Mouse (Mus musculus): ENCODE measurements at regions not wholly inside any gene's neighbourhood (a gene's known extent, or its start where the extent isn't known, plus 50 kb on each side); places are given as distances from the start of the nearest gene placed in this dataset.

GRCm38 (mm10) chr12:106607655-106608337, 597.8 kb downstream of the Vrk1 start:
- no peak for TF ChIP-seq CTCF (IDR thresholded peaks at IDR 0.05)
- CTCF ChIA-PET: no interaction called here
- DNase-seq (ENCODE audit: low read depth, low spot score) (no peak), ATAC-seq (no peak)
- POLR2A ChIA-PET: no interaction called here
- no peaks in the 10 kb centered on the region for H3K27me3 ChIP-seq
- in situ Hi-C loops (cut with MboI; ENCODE audit: low pct_unique_long_range_greater_than_20kb): no loop called here

- in situ Hi-C loops (cut with MboI; ENCODE audit: low pct_unique_long_range_greater_than_20kb): no loop called here
- CTCF ChIA-PET: no interaction called here
These were observed 608.7 kb downstream of the Vrk1 start for GRCm38 (mm10) chr12:106618684-106619083.

GRCm38 (mm10) chr12:106626786-106627185, 616.8 kb downstream of the Vrk1 start:
- TF ChIP-seq CTCF (IDR thresholded peaks at IDR 0.05): no peak
- CTCF ChIA-PET: no interaction called here
- no peak for ATAC-seq
- no peak for DNase-seq (ENCODE audit: low read depth, low spot score)
- in situ Hi-C loops (cut with MboI; ENCODE audit: low pct_unique_long_range_greater_than_20kb): no loop called here
- no peaks in the 10 kb centered on the region for H3K27me3 ChIP-seq
- POLR2A ChIA-PET: no interaction called here

More at GRCm38 (mm10) chr12:106618684-106619083, 608.7 kb downstream of the Vrk1 start:
- TF ChIP-seq CTCF (IDR thresholded peaks at IDR 0.05): no peak
- no peaks in the 10 kb centered on the region for H3K27me3 ChIP-seq
- POLR2A ChIA-PET: no interaction called here
- DNase-seq (ENCODE audit: low read depth, low spot score): no peak
- no peak for ATAC-seq

- POLR2A ChIA-PET: no interaction called here
- DNase-seq (ENCODE audit: low read depth, low spot score): no peak
- in situ Hi-C loops (cut with MboI; ENCODE audit: low pct_unique_long_range_greater_than_20kb): no loop called here
- no peak for TF ChIP-seq CTCF (IDR thresholded peaks at IDR 0.05)
- H3K27me3 ChIP-seq: no peaks in the 10 kb centered on the region
- CTCF ChIA-PET: no interaction called here
- no peak for ATAC-seq
These were observed 622.5 kb downstream of the Vrk1 start for GRCm38 (mm10) chr12:106632566-106632965.

GRCm38 (mm10) chr12:106633096-106633495, 623.1 kb downstream of the Vrk1 start:
- POLR2A ChIA-PET: no interaction called here
- in situ Hi-C loops (cut with MboI; ENCODE audit: low pct_unique_long_range_greater_than_20kb): no loop called here
- no peaks in the 10 kb centered on the region for H3K27me3 ChIP-seq
- DNase-seq (ENCODE audit: low read depth, low spot score) (no peak), ATAC-seq (no peak)
- CTCF ChIA-PET: no interaction called here
- TF ChIP-seq CTCF (IDR thresholded peaks at IDR 0.05): no peak

- DNase-seq (ENCODE audit: low read depth, low spot score) (no peak), ATAC-seq (no peak)
- TF ChIP-seq CTCF (IDR thresholded peaks at IDR 0.05): no peak
- no peaks in the 10 kb centered on the region for H3K27me3 ChIP-seq
- POLR2A ChIA-PET: no interaction called here
- CTCF ChIA-PET: no interaction called here
- in situ Hi-C loops (cut with MboI; ENCODE audit: low pct_unique_long_range_greater_than_20kb): no loop called here
These were observed 648.3 kb downstream of the Vrk1 start for GRCm38 (mm10) chr12:106658317-106658716.

- ATAC-seq: no peak
- no peak for TF ChIP-seq CTCF (IDR thresholded peaks at IDR 0.05)
- no peaks in the 10 kb centered on the region for H3K27me3 ChIP-seq
- ChIA-PET POLR2A (no interaction called here), CTCF (no interaction called here)
- DNase-seq (ENCODE audit: low read depth, low spot score): no peak
- in situ Hi-C loops (cut with MboI; ENCODE audit: low pct_unique_long_range_greater_than_20kb): no loop called here
These were observed 663.3 kb downstream of the Vrk1 start for GRCm38 (mm10) chr12:106673232-106673766.

- POLR2A ChIA-PET: no interaction called here
- ATAC-seq: no peak
- no peak for TF ChIP-seq CTCF (IDR thresholded peaks at IDR 0.05)
- DNase-seq (ENCODE audit: low read depth, low spot score): no peak
- in situ Hi-C loops (cut with MboI; ENCODE audit: low pct_unique_long_range_greater_than_20kb): no loop called here
- CTCF ChIA-PET: no interaction called here
- H3K27me3 ChIP-seq: no peaks in the 10 kb centered on the region
These were observed 664.7 kb downstream of the Vrk1 start for GRCm38 (mm10) chr12:106674741-106675140.

GRCm38 (mm10) chr12:106676136-106676535, 666.1 kb downstream of the Vrk1 start:
- POLR2A ChIA-PET: no interaction called here
- no peak for ATAC-seq
- no peaks in the 10 kb centered on the region for H3K27me3 ChIP-seq
- CTCF ChIA-PET: no interaction called here
- DNase-seq (ENCODE audit: low read depth, low spot score): no peak
- TF ChIP-seq CTCF (IDR thresholded peaks at IDR 0.05): no peak
- in situ Hi-C loops (cut with MboI; ENCODE audit: low pct_unique_long_range_greater_than_20kb): no loop called here

- TF ChIP-seq CTCF (IDR thresholded peaks at IDR 0.05): no peak
- in situ Hi-C loops (cut with MboI; ENCODE audit: low pct_unique_long_range_greater_than_20kb): no loop called here
- POLR2A ChIA-PET: no interaction called here
- ATAC-seq (no peak), DNase-seq (ENCODE audit: low read depth, low spot score) (no peak)
- CTCF ChIA-PET: no interaction called here
- no peaks in the 10 kb centered on the region for H3K27me3 ChIP-seq
These were observed 666.5 kb downstream of the Vrk1 start for GRCm38 (mm10) chr12:106676566-106676965.

- TF ChIP-seq CTCF (IDR thresholded peaks at IDR 0.05): no peak
- ChIA-PET CTCF (no interaction called here), POLR2A (no interaction called here)
- H3K27me3 ChIP-seq: peaks cover 3% of the 10 kb centered on the region
- in situ Hi-C loops (cut with MboI; ENCODE audit: low pct_unique_long_range_greater_than_20kb): no loop called here
- ATAC-seq (no peak), DNase-seq (ENCODE audit: low read depth, low spot score) (no peak)
These were observed 676.0 kb downstream of the Vrk1 start for GRCm38 (mm10) chr12:106685986-106686385.

- POLR2A ChIA-PET: interaction anchor here (0.6 kb wide), 1 partner anchor 8 kb away, joined by 3 read pairs; no protein-coding TSS in a partner anchor
- DNase-seq (ENCODE audit: low read depth, low spot score) (no peak), ATAC-seq (no peak)
- CTCF ChIA-PET: no interaction called here
- peaks cover 3% of the 10 kb centered on the region for H3K27me3 ChIP-seq
- TF ChIP-seq CTCF (IDR thresholded peaks at IDR 0.05): no peak
- in situ Hi-C loops (cut with MboI; ENCODE audit: low pct_unique_long_range_greater_than_20kb): no loop called here
These were observed 677.7 kb downstream of the Vrk1 start for GRCm38 (mm10) chr12:106687751-106688150.

Measured in Patski (cell line).